Mouse (Mus musculus): ENCODE measurements around the gene Spata13. TPM values are rescaled to one million over a fixed set of nuclear protein-coding genes. Genes with fewer than 3 reads are reported as not detected.

The Spata13 gene
- total RNA-seq, 2 experiments from 2014 or later: 152 to 167 TPM

- no peak for DNase-seq
Observed at GRCm38 (mm10) chr14:60676625-60677314, 43.0 kb downstream of the Spata13 start.

- peak; percentile 92 to 93 for DNase-seq
Observed at GRCm38 (mm10) chr14:60682361-60683023, 48.7 kb downstream of the Spata13 start.

GRCm38 (mm10) chr14:60683989-60684388 is 50.2 kb downstream of the Spata13 start:
- no peak for DNase-seq

GRCm38 (mm10) chr14:60686733-60687132 is 52.9 kb downstream of the Spata13 start:
- no peak for DNase-seq

- DNase-seq: no peak
Observed at GRCm38 (mm10) chr14:60687241-60687640, 53.4 kb downstream of the Spata13 start.

- peak; percentile 75 to 81 for DNase-seq
Observed at GRCm38 (mm10) chr14:60688509-60689205, 54.9 kb downstream of the Spata13 start.

GRCm38 (mm10) chr14:60689768-60690167 is 56.0 kb downstream of the Spata13 start:
- no peak for DNase-seq

- no peak for DNase-seq
Observed at GRCm38 (mm10) chr14:60690631-60691030, 56.8 kb downstream of the Spata13 start.

- no peak for DNase-seq
Observed at GRCm38 (mm10) chr14:60693122-60693536, 59.3 kb downstream of the Spata13 start.

GRCm38 (mm10) chr14:60693666-60694065 is 59.9 kb downstream of the Spata13 start:
- peak; percentile 45 to 53 for DNase-seq

GRCm38 (mm10) chr14:60694215-60694997 is 60.6 kb downstream of the Spata13 start:
- peak; percentile 60 to 67 for DNase-seq

GRCm38 (mm10) chr14:60697351-60697750 is 63.5 kb downstream of the Spata13 start:
- DNase-seq: peak; percentile 76 to 79

GRCm38 (mm10) chr14:60698980-60699379 is 65.2 kb downstream of the Spata13 start:
- no peak for DNase-seq

- DNase-seq: no peak
Observed at GRCm38 (mm10) chr14:60702377-60703140, 68.8 kb downstream of the Spata13 start.

GRCm38 (mm10) chr14:60704510-60704909 is 70.7 kb downstream of the Spata13 start:
- DNase-seq: no peak

GRCm38 (mm10) chr14:60704961-60705360 is 71.2 kb downstream of the Spata13 start:
- peak; percentile 54 to 57 for DNase-seq

- DNase-seq: no peak
Observed at GRCm38 (mm10) chr14:60709192-60709591, 75.4 kb downstream of the Spata13 start.

- no peak for DNase-seq
Observed at GRCm38 (mm10) chr14:60709749-60710148, 75.9 kb downstream of the Spata13 start.

GRCm38 (mm10) chr14:60711161-60711560 is 77.4 kb downstream of the Spata13 start:
- DNase-seq: no peak

- DNase-seq: no peak
Observed at GRCm38 (mm10) chr14:60711590-60712288, 77.9 kb downstream of the Spata13 start.

Measured in adrenal gland, postnatal 36 days (tissue).